Mouse (Mus musculus): ENCODE data around the gene Vamp2. TPM values are rescaled to one million over a fixed set of nuclear protein-coding genes. Genes with fewer than 3 reads are reported as not detected.

Gene Vamp2
- polyA plus RNA-seq (2015; fragmentation: Nextera tagmentation; extraction: Ambion mirVana), result 61.8 and 64.2 TPM in 2 replicates

DNA sequence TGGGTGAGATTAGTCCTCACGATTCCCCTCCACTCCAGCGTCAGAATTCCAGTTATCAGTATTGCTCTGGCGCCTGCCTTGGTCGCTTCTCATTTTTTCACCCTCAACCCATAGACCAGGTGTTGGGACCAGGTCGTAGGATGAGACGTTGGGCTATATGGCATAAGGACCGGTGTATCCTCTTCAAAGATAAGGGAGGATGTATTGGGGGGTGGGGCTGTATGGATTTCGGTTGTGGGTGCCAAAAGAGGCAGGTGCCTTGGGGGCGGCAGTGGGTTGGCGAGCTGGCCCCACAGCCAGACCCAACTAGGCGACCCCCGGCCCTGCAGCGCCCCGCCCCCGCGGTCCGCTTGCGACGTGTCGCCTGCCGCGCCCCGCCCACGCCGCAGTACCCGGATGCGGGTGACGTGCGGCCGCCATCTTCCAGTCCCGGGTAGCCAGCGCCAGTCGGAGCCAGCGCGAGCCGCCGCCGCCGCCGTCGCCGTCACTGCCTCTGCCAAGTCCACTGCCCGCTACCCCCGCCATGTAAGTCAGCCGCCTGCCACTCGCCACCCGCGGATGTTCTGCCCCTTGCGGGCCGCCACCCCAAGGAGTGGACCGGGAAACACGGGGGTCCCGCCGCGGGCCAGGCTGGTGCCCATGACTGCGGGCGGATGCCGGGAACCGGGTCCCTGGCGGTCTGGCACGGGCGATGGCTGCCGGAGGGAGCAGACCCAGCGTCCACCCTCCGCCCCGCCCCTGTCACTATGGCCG, at the start of gene Vamp2:
Gene Vamp2 (plus strand): TSS at position 388 of the 753 bp plus-strand sequence.
- H3K4me3 ChIP-seq (replicated peaks), result peak within 1 kb of the TSS; percentile 99
- H3K4me2 ChIP-seq (replicated peaks), result peak within 1 kb of the TSS; percentile 85
- peaks cover 3% of the 10 kb centered on the region; the same call in 1 of the 2 replicates for H3K36me3 ChIP-seq
- no peaks in the 10 kb centered on the region for H3K9me3 ChIP-seq
- H3K9ac ChIP-seq, result peak within 1 kb of the TSS; percentile 100
- peak within 1 kb of the TSS; percentile 93 for H3K27ac ChIP-seq
- ATAC-seq, result peak; percentile 79
- peaks cover 28% of the 10 kb centered on the region for H3K4me1 ChIP-seq (replicated peaks)
- no peaks in the 10 kb centered on the region for H3K27me3 ChIP-seq (replicated peaks)
- under 1% methylated on average over 61 of the region's 67 CpGs for WGBS

DNA sequence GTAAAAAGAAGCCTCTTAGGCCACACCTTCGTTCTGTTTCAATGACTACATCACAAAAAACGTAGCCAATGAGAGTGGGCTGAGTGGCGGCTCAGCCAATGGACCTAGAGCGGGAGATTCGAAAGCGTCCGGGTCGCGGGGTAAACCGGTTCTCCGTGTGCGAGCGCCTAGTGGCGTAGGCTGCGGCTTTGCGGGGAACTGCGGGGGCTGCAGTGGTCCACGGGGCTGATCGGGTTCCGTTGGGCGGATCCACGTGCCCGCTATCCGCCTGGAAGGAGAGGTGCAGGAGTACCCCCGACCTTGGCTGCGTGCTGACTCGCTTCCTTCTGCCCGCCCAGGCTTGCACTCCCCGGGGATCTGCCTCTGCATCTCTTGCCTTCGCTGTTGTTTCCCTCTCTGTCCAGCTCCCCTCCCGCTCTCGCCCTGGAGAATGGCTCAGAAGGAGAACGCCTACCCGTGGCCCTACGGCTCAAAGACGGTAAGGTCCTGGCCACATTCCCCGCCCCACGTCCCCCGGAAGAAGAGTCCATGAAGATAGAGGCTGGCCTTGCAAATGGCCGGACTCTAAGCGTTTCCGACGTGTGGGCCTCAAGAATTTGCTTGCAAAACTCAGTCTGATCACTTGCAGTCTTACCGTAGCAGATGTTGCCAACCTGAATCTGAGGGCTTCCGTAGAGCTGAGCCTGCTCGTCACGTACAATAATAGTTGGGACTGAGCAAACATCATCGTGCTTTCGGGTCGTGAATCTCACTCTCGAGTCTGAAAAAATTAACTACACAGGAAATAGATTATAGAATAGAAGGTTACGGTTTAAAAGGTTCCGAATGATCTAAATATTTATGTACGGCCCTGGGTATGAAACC, 42.5 kb upstream of the Vamp2 start, which contains the start of gene Aurkb:
Gene Aurkb (plus strand): TSS at position 117 of the 864 bp plus-strand sequence.
- H3K9me3 ChIP-seq, result no peaks in the 10 kb centered on the region
- peak; percentile 85 for ATAC-seq

DNA sequence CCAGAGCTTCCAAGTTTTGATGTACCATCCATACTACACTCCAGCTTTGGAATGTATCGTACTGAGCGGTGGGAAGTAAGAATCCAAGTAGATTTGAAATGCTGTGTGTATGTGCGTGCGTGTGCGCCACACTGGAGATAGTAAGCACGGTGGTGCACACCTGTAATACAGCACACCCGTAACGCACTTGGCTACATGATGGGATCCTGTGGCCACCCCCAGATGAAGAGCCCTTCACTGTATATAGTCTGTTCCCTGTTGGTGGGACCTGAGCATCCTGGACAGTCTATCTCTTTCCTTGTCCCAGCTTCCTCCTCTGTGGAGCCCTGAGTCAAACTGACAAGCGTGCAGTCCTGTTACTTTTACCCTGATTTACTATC, 41.9 kb upstream of the Vamp2 start:
- WGBS, result 5% methylated on average over 9 of the region's 9 CpGs
- no peak for ATAC-seq
- H3K27ac ChIP-seq, result no peak overlapping the region

More for the DNA sequence above, 42.5 kb upstream of the Vamp2 start, which contains the start of gene Aurkb:
- H3K9ac ChIP-seq, result peak within 1 kb of the TSS; percentile 73
- H3K4me3 ChIP-seq (replicated peaks), result peak within 1 kb of the TSS; percentile 72
- peak within 1 kb of the TSS; percentile 77 for H3K4me2 ChIP-seq (replicated peaks)
- H3K27ac ChIP-seq, result peak within 1 kb of the TSS; percentile 96
- H3K36me3 ChIP-seq, result peaks cover 19% of the 10 kb centered on the region
- under 1% methylated on average over 54 of the region's 54 CpGs for WGBS
- H3K27me3 ChIP-seq (replicated peaks), result no peaks in the 10 kb centered on the region
- peaks cover 23% of the 10 kb centered on the region for H3K4me1 ChIP-seq (replicated peaks)

DNA sequence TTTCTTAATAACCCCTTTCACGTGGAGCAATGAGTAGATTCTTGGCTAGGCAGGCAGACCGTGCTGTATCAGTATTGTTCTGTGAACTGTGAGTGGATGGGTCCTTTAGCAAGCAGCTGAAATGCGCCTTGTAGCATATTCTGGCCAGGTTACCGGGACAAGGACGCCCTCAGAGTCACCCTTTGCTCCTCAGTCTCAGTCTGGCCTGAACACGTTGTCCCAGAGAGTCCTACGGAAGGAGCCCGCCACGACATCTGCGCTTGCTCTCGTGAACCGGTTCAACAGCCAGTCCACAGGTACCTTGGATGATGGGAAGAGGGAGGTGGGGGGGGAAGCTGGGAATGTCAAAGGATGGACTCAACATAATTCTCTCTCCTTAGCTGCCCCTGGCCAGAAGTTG, 40.7 kb upstream of the Vamp2 start:
- Histone ChIP-seq H3K36me3 (peaks cover 24% of the 10 kb centered on the region), H3K27ac (no peak overlapping the region), H3K9me3 (no peaks in the 10 kb centered on the region), H3K4me1 (replicated peaks) (peaks cover 23% of the 10 kb centered on the region), H3K9ac (peak overlapping the region; percentile 29; the same call in 1 of the 2 replicates), H3K27me3 (replicated peaks) (no peaks in the 10 kb centered on the region), H3K4me2 (replicated peaks) (peak overlapping the region; percentile 77), H3K4me3 (replicated peaks) (no peak overlapping the region; the same call in 1 of the 2 replicates)
- ATAC-seq, result no peak
- 79% methylated on average over 12 of the region's 12 CpGs for WGBS

More for the DNA sequence above, 41.9 kb upstream of the Vamp2 start:
- H3K4me1 ChIP-seq (replicated peaks), result peaks cover 23% of the 10 kb centered on the region
- H3K36me3 ChIP-seq, result peaks cover 24% of the 10 kb centered on the region
- H3K4me2 ChIP-seq (replicated peaks), result peak overlapping the region; percentile 77
- H3K27me3 ChIP-seq (replicated peaks), result no peaks in the 10 kb centered on the region
- H3K4me3 ChIP-seq (replicated peaks), result peak overlapping the region; percentile 72
- H3K9ac ChIP-seq, result peak overlapping the region; percentile 73
- H3K9me3 ChIP-seq, result no peaks in the 10 kb centered on the region

DNA sequence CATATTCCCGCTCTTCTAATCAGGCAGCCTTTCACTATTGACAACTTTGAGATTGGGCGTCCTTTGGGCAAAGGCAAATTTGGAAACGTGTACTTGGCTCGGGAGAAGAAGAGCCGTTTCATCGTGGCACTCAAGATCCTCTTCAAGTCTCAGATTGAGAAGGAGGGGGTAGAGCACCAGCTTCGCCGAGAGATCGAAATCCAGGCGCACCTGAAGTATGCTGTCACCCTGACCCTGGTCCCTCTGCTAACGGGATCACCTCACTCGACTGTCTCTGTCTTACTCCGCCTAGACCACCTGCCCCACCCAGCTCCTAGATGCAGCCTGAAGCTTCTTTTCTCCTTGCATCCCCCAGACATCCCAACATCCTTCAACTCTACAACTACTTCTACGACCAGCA, 40.1 kb upstream of the Vamp2 start:
- ATAC-seq, result no peak
- peaks cover 23% of the 10 kb centered on the region for H3K4me1 ChIP-seq (replicated peaks)
- H3K27me3 ChIP-seq (replicated peaks), result no peaks in the 10 kb centered on the region
- no peak overlapping the region for H3K4me3 ChIP-seq (replicated peaks)
- no peak overlapping the region for H3K9ac ChIP-seq
- H3K27ac ChIP-seq, result no peak overlapping the region
- no peaks in the 10 kb centered on the region for H3K9me3 ChIP-seq
- H3K4me2 ChIP-seq (replicated peaks), result no peak overlapping the region
- peaks cover 24% of the 10 kb centered on the region for H3K36me3 ChIP-seq
- 94% methylated on average over 14 of the region's 14 CpGs for WGBS

DNA sequence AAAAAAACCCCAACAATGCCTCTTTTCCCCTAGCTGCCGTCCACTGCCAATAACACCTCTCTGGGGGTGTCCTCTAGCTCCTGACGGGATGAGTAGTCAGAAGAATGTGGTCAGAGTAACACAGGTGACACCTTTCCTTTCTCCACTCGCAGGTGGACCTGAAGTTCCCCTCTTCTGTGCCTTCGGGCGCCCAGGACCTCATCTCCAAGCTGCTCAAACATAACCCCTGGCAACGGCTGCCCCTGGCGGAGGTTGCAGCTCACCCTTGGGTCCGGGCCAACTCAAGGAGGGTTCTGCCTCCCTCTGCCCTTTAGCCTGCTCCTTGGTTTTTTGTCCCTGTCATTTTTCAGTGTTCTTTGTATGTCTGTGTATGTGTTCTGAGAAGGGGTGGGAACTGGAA, 37.5 kb upstream of the Vamp2 start:
- peaks cover 23% of the 10 kb centered on the region for H3K4me1 ChIP-seq (replicated peaks)
- H3K4me2 ChIP-seq (replicated peaks), result no peak overlapping the region
- no peaks in the 10 kb centered on the region for H3K9me3 ChIP-seq
- 89% methylated on average over 8 of the region's 8 CpGs for WGBS
- no peak overlapping the region for H3K9ac ChIP-seq
- no peak for ATAC-seq
- H3K27me3 ChIP-seq (replicated peaks), result no peaks in the 10 kb centered on the region
- H3K36me3 ChIP-seq, result peaks cover 24% of the 10 kb centered on the region
- H3K4me3 ChIP-seq (replicated peaks), result no peak overlapping the region
- H3K27ac ChIP-seq, result no peak overlapping the region

DNA sequence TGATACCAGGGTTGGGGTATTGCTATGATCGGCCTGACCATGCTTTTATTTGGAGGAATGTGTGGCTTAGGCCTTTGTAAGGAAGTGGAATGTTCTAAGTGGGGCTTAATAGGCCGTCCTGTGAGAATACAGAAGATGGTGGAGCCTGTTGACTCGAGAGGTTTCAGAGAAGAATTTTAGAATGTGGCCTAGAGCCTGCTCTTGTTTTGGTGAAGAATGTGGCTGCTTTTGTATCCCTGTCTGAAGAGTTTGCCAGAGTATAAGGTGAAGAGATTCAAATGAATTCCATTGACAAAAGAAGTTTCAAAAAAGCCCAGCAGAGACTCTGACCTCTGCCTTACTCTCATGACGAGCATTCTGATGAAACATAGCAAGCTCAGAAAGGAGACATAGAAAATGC, 36.5 kb upstream of the Vamp2 start:
- H3K27me3 ChIP-seq (replicated peaks), result no peaks in the 10 kb centered on the region
- H3K4me1 ChIP-seq (replicated peaks), result peaks cover 20% of the 10 kb centered on the region
- no peak overlapping the region for H3K9ac ChIP-seq
- 88% methylated on average over 4 of the region's 4 CpGs for WGBS
- H3K4me2 ChIP-seq (replicated peaks), result no peak overlapping the region
- no peak overlapping the region for H3K4me3 ChIP-seq (replicated peaks)
- no peak for ATAC-seq
- H3K9me3 ChIP-seq, result no peaks in the 10 kb centered on the region
- no peak overlapping the region for H3K27ac ChIP-seq
- H3K36me3 ChIP-seq, result peaks cover 24% of the 10 kb centered on the region

DNA sequence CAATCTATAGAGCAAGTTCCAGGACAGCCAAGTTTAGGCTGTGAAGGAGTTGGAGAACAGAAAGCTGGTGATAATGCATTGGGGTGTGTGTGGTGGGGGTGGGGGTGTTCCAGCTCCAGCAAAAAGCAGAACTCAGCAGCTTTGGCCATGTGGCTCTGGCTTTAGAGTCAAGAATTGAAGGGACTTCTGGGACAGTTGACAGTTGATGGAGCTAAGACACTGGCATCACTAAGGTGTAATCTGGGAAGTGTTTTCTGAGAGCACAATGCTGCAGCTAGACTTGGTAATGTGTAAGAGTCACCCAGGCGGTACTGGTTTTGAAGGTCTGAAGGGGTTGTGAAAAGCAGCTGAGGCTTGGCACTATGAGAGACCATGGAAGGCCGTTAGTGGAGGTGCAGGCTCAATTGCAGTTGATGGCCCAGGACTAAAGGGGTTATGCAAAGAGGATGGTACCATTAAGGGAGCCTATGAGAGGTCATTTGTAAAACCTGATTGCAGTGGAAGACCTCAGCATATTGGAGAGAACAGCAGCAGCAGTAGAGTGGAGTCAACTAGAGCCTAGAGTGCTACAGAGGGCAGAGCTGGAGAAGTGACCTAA, 35.4 kb upstream of the Vamp2 start:
- H3K9ac ChIP-seq, result no peak overlapping the region
- H3K4me2 ChIP-seq (replicated peaks), result no peak overlapping the region
- 86% methylated on average over 2 of the region's 2 CpGs for WGBS
- no peak overlapping the region for H3K4me3 ChIP-seq (replicated peaks)
- H3K36me3 ChIP-seq, result peaks cover 24% of the 10 kb centered on the region
- no peak overlapping the region for H3K27ac ChIP-seq
- no peaks in the 10 kb centered on the region for H3K27me3 ChIP-seq (replicated peaks)
- no peak for ATAC-seq
- H3K4me1 ChIP-seq (replicated peaks), result peaks cover 10% of the 10 kb centered on the region; the same call in 1 of the 2 replicates
- no peaks in the 10 kb centered on the region for H3K9me3 ChIP-seq

DNA sequence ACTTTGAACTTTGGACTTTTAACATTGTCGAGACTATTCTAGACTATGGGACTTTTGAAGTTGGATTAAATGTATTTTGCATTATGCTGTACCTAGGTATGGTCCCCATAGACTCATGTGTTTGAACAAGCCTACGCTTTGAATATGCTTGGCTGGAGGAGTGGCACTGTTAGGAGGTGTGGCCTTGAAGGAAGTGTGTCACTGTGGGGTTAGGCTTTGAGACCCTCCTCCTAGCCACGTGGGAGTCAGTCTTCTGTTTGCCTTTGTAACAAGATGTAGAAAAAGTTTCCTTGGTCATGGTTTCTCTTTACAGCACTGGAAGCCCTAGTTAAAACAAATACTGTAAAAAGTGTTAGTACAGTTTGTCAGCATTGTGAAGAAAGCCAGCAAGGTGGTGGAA, 34.4 kb upstream of the Vamp2 start:
- H3K36me3 ChIP-seq, result peaks cover 16% of the 10 kb centered on the region
- no peak overlapping the region for H3K27ac ChIP-seq
- H3K9ac ChIP-seq, result no peak overlapping the region
- ATAC-seq, result no peak
- peaks cover 9% of the 10 kb centered on the region; the same call in 1 of the 2 replicates for H3K4me1 ChIP-seq (replicated peaks)
- no peaks in the 10 kb centered on the region for H3K9me3 ChIP-seq
- H3K4me2 ChIP-seq (replicated peaks), result no peak overlapping the region
- no peaks in the 10 kb centered on the region for H3K27me3 ChIP-seq (replicated peaks)
- H3K4me3 ChIP-seq (replicated peaks), result no peak overlapping the region
- 69% methylated on average over 3 of the region's 3 CpGs for WGBS

DNA sequence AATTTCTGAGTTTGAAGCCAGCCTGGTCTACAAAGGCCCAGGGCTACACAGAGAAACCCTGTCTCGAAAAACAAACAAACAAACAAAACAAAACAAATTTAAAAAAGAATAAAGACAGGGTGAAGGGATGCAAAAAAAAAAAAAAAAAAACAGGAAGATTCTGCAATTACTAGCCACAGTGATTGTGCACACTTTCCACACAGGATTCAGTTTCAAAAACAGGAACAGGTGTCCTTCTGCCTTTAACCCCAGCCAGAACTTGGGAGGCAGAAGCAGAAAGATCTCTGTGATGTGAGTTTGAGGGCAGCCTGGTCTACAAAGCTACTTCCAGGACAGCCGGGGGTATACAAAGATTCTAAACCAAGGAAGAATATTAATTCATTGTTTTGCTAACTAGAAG, 30.0 kb upstream of the Vamp2 start:
- 71% methylated on average over 2 of the region's 2 CpGs for WGBS
- H3K9ac ChIP-seq, result peak overlapping the region; percentile 63

DNA sequence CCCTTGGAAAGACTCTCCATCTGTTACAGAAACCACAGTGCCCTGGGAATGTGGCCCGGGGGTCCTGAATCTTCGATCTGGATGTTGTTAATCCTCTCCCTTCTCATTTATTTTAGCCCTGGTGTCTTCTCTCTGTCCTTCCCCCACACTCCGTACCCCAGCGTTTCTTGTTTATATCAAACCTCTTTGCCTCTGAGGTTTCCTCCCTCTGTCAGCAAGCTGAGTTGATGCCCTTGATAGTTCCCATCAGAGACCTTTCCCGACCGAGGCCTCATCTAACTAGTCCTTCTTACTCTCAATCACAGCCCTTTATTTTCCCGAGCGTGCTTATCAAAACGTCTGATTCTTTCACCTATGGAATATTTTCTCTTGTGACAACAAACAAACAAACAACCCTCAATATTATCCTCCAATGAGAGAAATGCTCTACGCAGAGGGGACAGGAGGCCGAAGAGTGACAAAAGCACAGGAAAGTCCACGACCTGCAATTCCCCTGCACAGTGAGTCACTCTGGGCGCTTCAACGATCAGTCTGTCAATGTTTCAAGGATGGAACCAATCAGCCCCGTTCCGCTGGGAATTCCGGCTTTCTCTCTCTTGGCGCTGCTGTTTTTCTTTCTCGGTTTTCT, 29.4 kb upstream of the Vamp2 start:
- H3K9ac ChIP-seq, result peak overlapping the region; percentile 63
- peak overlapping the region; percentile 77 for H3K4me2 ChIP-seq (replicated peaks)
- peaks cover 20% of the 10 kb centered on the region for H3K4me1 ChIP-seq (replicated peaks)
- H3K4me3 ChIP-seq (replicated peaks), result peak overlapping the region; percentile 89
- H3K9me3 ChIP-seq, result no peaks in the 10 kb centered on the region
- H3K36me3 ChIP-seq, result no peaks in the 10 kb centered on the region
- under 1% methylated on average over 19 of the region's 19 CpGs for WGBS
- H3K27ac ChIP-seq, result peak overlapping the region; percentile 91
- peak; percentile 37 for ATAC-seq
- no peaks in the 10 kb centered on the region for H3K27me3 ChIP-seq (replicated peaks)

More for the DNA sequence above, 30.0 kb upstream of the Vamp2 start:
- H3K27ac ChIP-seq, result peak overlapping the region; percentile 91
- peaks cover 20% of the 10 kb centered on the region for H3K4me1 ChIP-seq (replicated peaks)
- H3K36me3 ChIP-seq, result no peaks in the 10 kb centered on the region
- H3K9me3 ChIP-seq, result no peaks in the 10 kb centered on the region
- ATAC-seq, result no peak
- no peaks in the 10 kb centered on the region for H3K27me3 ChIP-seq (replicated peaks)
- peak overlapping the region; percentile 89 for H3K4me3 ChIP-seq (replicated peaks)
- H3K4me2 ChIP-seq (replicated peaks), result peak overlapping the region; percentile 77
